Mouse (Mus musculus) B cell, adult 2 months (primary cell): ENCODE results near the gene Gm10190.
"Not testable (repeated sequence)": the region's sequence is repeated elsewhere in the genome, so short reads cannot be mapped to it uniquely, and the experiment has no call there.

Source experiments
- DNase-seq, 2 experiments: peaks; one replicate each; pipeline ENCODE4 v3.0.0; 2022

Gene Gm10190

DNA sequence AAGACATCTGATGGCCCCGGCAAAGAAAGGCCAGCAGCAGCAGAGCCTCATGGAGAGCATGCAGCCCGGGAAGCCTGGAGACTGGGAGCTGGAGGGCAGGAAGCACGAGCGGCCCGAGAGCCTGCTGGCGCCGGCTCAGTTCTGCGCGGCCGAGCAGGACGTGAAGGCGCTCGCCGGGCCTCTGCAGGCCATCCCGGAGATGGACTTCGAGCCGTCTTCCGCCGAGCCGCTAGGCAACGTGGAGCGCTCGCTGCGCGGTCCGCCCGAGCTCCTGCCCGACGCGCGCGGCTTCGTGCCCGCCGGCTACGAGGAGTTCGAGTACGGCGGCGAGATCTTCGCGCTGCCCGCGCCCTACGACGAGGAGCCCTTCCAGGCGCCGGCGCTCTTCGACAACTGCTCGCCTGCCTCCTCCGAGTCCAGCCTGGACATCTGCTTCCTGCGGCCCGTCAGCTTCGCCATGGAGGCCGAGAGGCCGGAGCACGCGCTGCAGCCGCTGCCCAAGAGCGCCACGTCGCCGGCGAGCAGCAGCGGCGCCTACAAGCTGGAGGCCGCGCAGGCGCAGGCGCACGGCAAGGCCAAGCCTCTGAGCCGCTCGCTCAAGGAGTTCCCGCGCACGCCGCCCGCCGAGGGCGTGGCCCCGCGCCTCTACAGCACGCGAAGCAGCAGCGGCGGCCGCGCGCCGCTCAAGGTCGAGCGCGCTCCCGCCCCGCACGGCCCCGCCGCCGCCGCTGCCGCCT, at the start of gene Gm10190:
TSS of gene Gm10190 (minus strand) at position 553 of the 737 bp plus-strand sequence.
- peak; percentile 84 to 86 for DNase-seq

GRCm38 (mm10) chr17:80420998-80421397, 47.7 kb upstream of the Gm10190 start:
- no peak for DNase-seq

- DNase-seq: no peak
These were observed 45.4 kb upstream of the Gm10190 start for GRCm38 (mm10) chr17:80418572-80419210.

GRCm38 (mm10) chr17:80411182-80411581, 37.8 kb upstream of the Gm10190 start:
- DNase-seq: peak in 1 of 2 experiments; percentile 9

DNA sequence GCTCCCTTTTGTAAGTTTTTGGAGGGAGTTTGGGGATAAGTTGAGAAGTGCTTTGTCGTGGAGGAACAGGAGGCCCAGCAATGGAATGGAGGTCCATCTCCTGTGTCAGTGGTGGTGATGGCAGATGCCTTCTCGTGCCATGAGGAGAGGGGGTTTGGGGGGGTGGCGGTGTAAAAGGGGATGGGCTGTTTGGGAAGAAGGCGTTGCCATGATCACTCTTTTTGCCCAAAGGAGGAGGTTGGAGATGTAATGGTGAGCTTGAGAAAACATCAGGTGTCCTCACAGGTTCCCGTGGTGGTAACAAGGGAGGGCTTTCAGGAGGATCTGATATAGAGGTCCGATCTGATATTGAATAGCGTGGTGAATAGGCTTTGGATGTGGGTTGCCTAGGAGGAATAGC, 24.9 kb upstream of the Gm10190 start:
- DNase-seq: no peak

DNA sequence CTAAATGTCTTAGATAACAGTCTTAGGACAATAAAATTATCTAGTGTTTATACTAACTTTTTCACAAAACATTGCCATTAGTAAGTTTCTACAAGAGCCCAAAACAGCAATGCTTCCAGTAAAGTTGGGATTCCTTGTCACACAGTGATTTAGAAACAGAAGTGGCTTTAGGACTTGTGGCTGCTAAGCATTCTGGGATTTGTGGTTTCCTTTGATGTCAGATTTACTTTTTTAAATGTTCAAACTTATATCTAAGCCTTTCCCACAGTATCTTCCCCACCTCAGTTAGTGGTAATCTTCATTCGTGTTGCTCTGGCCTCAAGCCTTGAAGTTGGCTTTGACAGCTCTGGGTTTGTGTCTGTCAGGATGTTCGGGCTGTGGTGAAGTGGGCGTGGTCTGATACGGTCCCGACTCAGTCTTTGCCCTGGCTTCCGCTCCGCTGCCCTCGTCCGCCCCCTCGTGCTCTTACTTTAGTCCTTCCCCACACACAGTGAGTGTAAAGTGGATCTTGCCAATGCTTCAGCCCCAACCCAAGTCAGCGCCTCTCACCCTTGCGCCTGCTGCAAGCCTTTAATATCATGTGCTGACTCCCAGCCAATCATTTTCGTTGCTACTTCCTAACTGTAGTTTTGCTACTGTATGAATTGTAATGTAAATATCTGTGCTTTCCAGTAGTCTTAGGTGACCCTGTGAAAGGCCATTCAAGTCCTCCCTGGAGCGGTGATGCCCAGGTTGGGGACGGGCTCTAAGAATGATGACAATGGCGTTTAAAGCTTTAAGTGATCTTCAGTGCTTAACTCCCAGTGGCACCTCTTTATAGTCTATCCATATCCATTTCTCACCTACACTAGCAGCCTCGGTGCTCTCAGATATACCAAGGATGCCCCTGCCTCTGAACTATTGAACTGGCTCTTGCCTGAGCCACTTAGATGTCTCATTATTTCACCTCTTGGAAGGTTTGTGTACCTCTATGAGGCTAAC, 18.4 kb upstream of the Gm10190 start:
- peak; percentile 73 to 75 for DNase-seq

DNA sequence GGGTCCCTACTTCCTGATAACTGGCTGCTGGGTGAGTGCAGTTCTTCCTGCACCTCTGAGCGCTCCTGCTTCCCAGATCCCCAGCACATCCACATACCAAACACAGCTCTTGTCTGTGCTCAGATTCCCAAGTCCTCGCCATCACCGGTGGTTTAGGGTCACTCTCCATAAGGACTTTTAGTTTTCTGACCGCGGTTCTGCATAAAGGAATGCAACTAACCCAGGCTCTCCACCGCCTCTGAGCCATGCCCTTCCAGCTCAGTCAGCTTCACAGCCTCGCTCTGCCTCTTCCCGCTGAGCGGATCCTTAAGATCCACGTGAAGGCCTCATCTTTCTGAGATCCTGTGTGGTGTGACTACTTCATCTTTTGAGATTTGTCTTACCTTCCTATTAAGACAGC, 16.7 kb upstream of the Gm10190 start:
- no peak for DNase-seq

- no peak for DNase-seq
These were observed 12.3 kb upstream of the Gm10190 start for GRCm38 (mm10) chr17:80385671-80386070.

DNA sequence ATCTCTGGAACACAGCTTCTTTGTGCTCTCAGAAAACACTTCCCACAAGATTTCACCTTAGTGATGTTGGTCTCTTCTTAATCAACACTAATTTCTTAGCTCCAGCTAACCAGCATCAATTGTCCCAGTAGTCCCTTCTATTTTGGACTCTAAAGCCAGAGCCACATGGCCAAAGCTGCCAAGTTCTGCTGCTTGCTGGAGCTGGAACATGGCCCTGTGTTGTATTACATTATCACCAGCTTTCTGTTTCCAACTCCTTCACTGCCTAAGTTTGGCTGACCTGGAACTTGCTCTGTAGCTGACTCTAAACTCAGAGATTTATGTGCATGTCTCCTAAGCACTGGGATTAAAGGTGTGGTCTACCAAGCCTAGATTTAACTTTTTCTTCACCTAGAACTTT, 5.0 kb upstream of the Gm10190 start:
- not testable (repeated sequence) for DNase-seq

GRCm38 (mm10) chr17:80373726-80374096, 370 bp upstream of the Gm10190 start:
- no peak for DNase-seq

DNA sequence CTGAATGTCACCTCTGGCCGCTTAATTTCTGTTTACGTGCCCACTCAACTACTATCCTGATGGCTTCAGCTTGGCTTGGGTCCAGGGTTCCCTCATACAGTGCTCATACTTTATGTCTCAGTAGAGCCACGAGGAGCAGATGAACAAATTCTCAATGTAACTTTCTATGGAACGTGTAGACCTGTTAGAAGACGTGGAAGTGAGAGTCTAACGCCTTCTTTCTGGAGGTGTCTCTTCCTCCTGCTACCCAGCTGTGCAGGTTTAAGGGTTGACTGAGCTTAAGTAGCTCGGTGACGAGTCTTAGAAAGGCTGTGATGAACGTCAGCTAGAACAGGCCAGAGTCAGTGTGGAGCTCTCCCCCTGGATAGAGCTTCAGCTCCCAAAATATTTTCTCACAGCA, 4.7 kb downstream of the Gm10190 start:
- DNase-seq: no peak

GRCm38 (mm10) chr17:80367276-80367675, 6.1 kb downstream of the Gm10190 start:
- DNase-seq: no peak

DNA sequence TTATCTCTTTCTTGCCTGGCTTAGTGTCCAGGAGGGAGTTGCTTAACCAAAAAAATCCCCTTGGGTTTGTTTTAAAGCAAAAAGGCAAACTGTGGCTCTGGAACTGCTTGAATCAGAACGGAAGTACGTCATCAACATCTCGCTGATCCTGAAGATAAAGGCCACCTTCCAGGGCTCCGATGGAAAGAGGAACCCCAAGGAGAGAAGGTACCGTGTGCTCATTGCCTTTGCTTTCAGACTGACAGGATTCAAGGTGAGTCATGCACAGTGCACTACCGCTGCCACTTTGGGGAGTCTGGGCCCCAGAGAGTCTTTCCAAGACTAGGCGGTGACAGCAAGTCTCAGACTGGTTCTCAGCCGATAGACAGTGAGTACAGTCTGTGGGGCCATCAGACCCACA, 13.1 kb downstream of the Gm10190 start:
- no peak for DNase-seq

DNA sequence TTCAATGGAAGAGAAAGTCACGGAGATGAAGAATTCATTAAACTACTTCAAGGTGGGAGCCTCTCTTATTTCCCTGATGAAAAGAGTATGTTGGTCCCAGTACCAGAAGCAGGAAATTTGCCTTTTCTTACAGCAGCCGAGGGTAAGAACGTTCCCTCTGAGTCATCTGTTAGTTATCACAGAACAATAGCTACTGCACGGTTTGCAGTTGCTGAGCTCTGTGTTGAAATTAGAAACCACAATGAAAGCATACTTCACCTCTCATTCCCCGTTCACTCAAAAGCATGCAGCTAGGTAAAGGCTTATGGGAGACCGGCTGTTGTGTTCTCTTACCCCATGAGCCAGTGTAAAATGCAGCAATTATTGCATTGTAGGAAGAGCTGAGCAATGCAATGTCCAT, 26.1 kb downstream of the Gm10190 start:
- no peak for DNase-seq

GRCm38 (mm10) chr17:80346591-80347125, 26.7 kb downstream of the Gm10190 start:
- DNase-seq: no peak

- DNase-seq: peak in 1 of 2 experiments; percentile 5
These were observed 28.1 kb downstream of the Gm10190 start for GRCm38 (mm10) chr17:80345277-80345676.

DNA sequence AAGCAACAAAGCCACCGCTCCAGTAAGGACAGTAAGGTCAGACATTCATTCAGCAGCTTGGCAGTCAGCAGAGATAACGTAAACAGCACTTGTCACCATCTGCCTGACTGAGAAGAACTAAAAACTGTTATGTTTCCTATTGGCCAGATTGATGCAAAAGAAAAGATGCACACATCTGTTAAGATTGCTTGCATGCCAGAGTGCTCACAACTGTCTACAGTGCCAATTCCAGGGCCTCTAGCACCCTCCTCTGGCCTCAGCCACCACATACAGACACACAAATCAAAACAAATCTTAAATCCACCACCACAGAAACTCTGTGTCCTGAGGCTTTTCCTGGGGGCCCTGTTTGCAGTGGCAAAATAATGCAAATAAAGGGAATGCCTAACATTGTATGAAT, 41.0 kb downstream of the Gm10190 start:
- DNase-seq: no peak

DNA sequence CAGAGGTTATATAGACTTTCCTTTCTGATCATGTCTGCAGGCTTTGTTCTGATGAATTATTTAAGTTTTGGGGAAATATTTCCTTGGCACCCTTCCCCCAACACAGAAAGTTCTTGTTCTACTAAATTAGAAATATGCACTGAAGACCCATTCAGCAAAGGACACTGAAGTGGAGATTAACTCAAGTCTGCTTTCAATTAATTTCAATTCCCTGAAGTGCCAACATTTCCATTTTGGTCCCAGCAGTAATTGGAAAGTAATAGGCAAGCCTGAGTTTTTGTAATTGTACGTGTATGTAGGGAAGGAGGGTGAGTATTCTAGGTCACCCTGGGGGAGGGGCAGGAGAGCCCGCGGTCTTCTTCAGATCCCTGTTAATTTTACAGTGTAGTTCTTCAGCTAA, 46.9 kb downstream of the Gm10190 start:
- no peak for DNase-seq

DNA sequence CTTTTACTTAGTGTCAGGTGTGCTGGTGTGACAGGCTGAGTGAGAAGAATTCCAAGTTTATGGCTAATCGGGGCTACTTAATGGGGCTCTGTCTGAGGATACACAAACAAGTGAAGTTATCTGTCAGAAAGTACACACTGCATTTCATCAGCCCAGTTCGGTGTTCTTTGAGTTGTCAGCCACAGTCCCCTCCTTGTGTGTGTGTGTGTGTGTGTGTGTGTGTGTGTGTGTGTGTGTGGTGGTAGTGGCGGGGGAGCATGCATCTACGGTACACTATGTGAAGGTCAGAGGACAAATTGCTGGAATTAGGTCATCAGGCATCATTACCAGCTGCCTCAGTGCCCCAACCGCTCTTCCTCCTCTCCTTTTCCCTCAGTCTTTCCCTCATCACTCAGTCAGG, 47.9 kb downstream of the Gm10190 start:
- DNase-seq: no peak

DNA sequence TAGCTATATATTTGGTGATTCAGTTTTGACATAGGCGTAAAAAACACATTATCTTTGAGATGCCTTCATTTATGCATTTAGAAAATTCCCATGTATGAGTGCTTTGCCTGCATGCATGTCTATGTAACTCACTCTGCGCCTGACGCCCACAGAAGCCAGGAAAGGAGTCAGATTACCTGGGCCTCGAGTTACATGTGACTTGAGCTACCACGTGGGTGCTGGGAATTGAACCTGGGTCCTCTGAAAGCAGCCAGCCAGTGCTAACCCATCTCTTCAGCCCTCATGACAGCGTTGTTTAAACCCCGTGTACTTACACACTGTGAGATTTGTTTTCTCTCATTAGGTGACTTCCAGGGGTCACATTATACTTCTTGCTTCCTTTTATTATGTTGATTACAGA, 48.8 kb downstream of the Gm10190 start:
- no peak for DNase-seq

- DNase-seq: no peak
These were observed 49.7 kb downstream of the Gm10190 start for GRCm38 (mm10) chr17:80323658-80324057.
